In genomic region chr15:100469189-100469545, GRCm38 (mm10) we compare ENCODE assay signal across 8 mouse cellular contexts. TPM values are rescaled to one million over a fixed set of nuclear protein-coding genes. Genes with fewer than 3 reads are reported as not detected.
DNase-seq lines count a peak whose midpoint lies in the region; ATAC-seq and TF ChIP-seq lines count a peak whose summit lies in the region.

No protein-coding gene starts in this region.

- TF ChIP-seq CTCF in Patski (IDR thresholded peaks at IDR 0.05) = no peak

- H3K9ac ChIP-seq in heart, embryonic 16.5 days (ENCODE audit: low read length) = peak overlapping the region; percentile 93

- peak overlapping the region; percentile 92 for H3K4me3 ChIP-seq in heart, embryonic 16.5 days (ENCODE audit: low read length)
- H3K4me3 ChIP-seq in hindbrain, embryonic 10.5 days = peak overlapping the region; percentile 86
- H3K4me3 ChIP-seq in midbrain, embryonic 10.5 days = peak overlapping the region; percentile 91

- peak overlapping the region; percentile 93 for H3K4me2 ChIP-seq in heart, embryonic 16.5 days (ENCODE audit: low read depth, low read length)

- H3K27ac ChIP-seq in heart, embryonic 16.5 days (ENCODE audit: low read length) = peak overlapping the region; percentile 90
- peak overlapping the region; percentile 92 for H3K27ac ChIP-seq in hindbrain, embryonic 10.5 days
- H3K27ac ChIP-seq in midbrain, embryonic 10.5 days (replicated peaks) = peak overlapping the region; percentile 93

- in situ Hi-C loops in Patski (cut with MboI; ENCODE audit: low pct_unique_long_range_greater_than_20kb) = no loop called here

- no peaks in the 10 kb centered on the region for H3K9me3 ChIP-seq in heart, embryonic 16.5 days (replicated peaks; ENCODE audit: control insufficient read depth, low read length)
- no peaks in the 10 kb centered on the region; the same call in 1 of the 2 replicates for H3K9me3 ChIP-seq in hindbrain, embryonic 10.5 days
- H3K9me3 ChIP-seq in midbrain, embryonic 10.5 days (replicated peaks) = no peaks in the 10 kb centered on the region

- intact Hi-C loops in heart, postnatal 25 days (cut with DNase I) = no loop called here
- intact Hi-C loops in left cerebral cortex, postnatal 36 days (cut with DNase I) = loop anchor here (5.0 to 10.0 kb wide), 3 partner anchors 213 to 447 kb away; no protein-coding TSS in a partner anchor
- intact Hi-C loops in left cerebral cortex, postnatal 25 days (cut with DNase I) = loop anchor here (2.0 kb wide), 3 partner anchors 26 to 214 kb away; partner anchors contain the start of genes Csrnp2 and Gm5475

- H3K36me3 ChIP-seq in heart, embryonic 16.5 days (ENCODE audit: control insufficient read depth, insufficient read depth) = peaks cover 7% of the 10 kb centered on the region; the same call in 1 of the 2 replicates
- H3K36me3 ChIP-seq in hindbrain, embryonic 10.5 days = peaks cover 37% of the 10 kb centered on the region
- peaks cover 36% of the 10 kb centered on the region for H3K36me3 ChIP-seq in midbrain, embryonic 10.5 days

- under 1% methylated on average over 19 of the region's 19 CpGs for WGBS in heart, embryonic 16.5 days
- WGBS in hindbrain, embryonic 10.5 days = 1% methylated on average over 19 of the region's 19 CpGs
- under 1% methylated on average over 19 of the region's 19 CpGs for WGBS in midbrain, embryonic 10.5 days

- H3K4me1 ChIP-seq in heart, embryonic 16.5 days (ENCODE audit: control insufficient read depth, insufficient read depth, low read length) = peaks cover 15% of the 10 kb centered on the region
- H3K4me1 ChIP-seq in hindbrain, embryonic 10.5 days (replicated peaks) = peaks cover 34% of the 10 kb centered on the region
- H3K4me1 ChIP-seq in midbrain, embryonic 10.5 days = peaks cover 31% of the 10 kb centered on the region

- no peak for DNase-seq in heart, postnatal 25 days (ENCODE audit: low spot score)
- no peak for DNase-seq in Patski (ENCODE audit: low read depth, low spot score)
- no peak for DNase-seq in hindbrain, embryonic 10.5 days (ENCODE audit: low spot score)
- DNase-seq in midbrain, embryonic 10.5 days (ENCODE audit: low spot score) = no peak
- no peak for DNase-seq in left cerebral cortex, postnatal 36 days (ENCODE audit: low spot score in 2 of 2)
- DNase-seq in left cerebral cortex, postnatal 25 days (ENCODE audit: low spot score in 2 of 2) = no peak

- peak; percentile 3; the same call in 1 of the 2 replicates for ATAC-seq in heart, embryonic 16.5 days (replicated peaks; ENCODE audit: extremely low read depth, insufficient read depth, low FRiP score)
- peak; percentile 29 for ATAC-seq in Patski
- no peak for ATAC-seq in activated CD4-positive, CD25-positive, alpha-beta regulatory T cell, adult 4 months

- POLR2A ChIA-PET in Patski (lab: Charles Lee) = interaction anchor here (0.9 to 1.4 kb wide), 2 partner anchors 16 to 25 kb away, joined by 3 to 5 read pairs; no protein-coding TSS in a partner anchor

- no peaks in the 10 kb centered on the region for H3K27me3 ChIP-seq in heart, embryonic 16.5 days (ENCODE audit: control insufficient read depth, insufficient read depth, low read length)
- no peaks in the 10 kb centered on the region for H3K27me3 ChIP-seq in Patski
- H3K27me3 ChIP-seq in hindbrain, embryonic 10.5 days (ENCODE audit: insufficient read depth, poor library complexity, severe bottlenecking) = no peaks in the 10 kb centered on the region
- H3K27me3 ChIP-seq in midbrain, embryonic 10.5 days (ENCODE audit: low read depth, poor library complexity, severe bottlenecking) = no peaks in the 10 kb centered on the region

- CTCF ChIA-PET in Patski (lab: Charles Lee) = interaction anchor here (1.3 to 1.9 kb wide), 3 partner anchors 12 to 138 kb away, joined by 3 to 8 read pairs (median 3); no protein-coding TSS in a partner anchor

RNA-seq across cellular contexts. Expression of gene Letmd1, which starts 0.3 kb away (rescaled TPM):
- polyA plus RNA-seq in heart, embryonic 16.5 days (2015; fragmentation: Nextera tagmentation; extraction: Ambion mirVana) = 15.3 and 15.5 TPM in 2 replicates
- total RNA-seq in heart, postnatal 25 days (2021) = 10 to 100 TPM; 13.6 to 14.6 TPM
- 52.3 TPM for polyA plus RNA-seq in Patski (2021)
- 38.0 and 41.2 TPM in 2 replicates for polyA plus RNA-seq in hindbrain, embryonic 10.5 days (2016; fragmentation: Nextera tagmentation; extraction: Ambion mirVana)
- 44.1 and 47.3 TPM in 2 replicates for polyA plus RNA-seq in midbrain, embryonic 10.5 days (2016; fragmentation: Nextera tagmentation; extraction: Ambion mirVana)
- 10 to 100 TPM; 60.7 to 60.8 TPM for total RNA-seq in left cerebral cortex, postnatal 36 days (2021)
- total RNA-seq in left cerebral cortex, postnatal 25 days (2021) = 10 to 100 TPM; 60.7 to 63.6 TPM
- polyA plus RNA-seq in activated CD4-positive, CD25-positive, alpha-beta regulatory T cell, adult 4 months (2017; shearing (Covaris generic)) = 10 to 100 TPM; 31.4 to 33.0 TPM

RNA-seq across cellular contexts. Expression of gene Csrnp2, which starts 26.1 kb away (rescaled TPM):
- polyA plus RNA-seq in heart, embryonic 16.5 days (2015; fragmentation: Nextera tagmentation; extraction: Ambion mirVana) = 7.2 and 8.3 TPM in 2 replicates
- 1 to 10 TPM; 2.5 to 2.9 TPM for total RNA-seq in heart, postnatal 25 days (2021)
- 13.7 TPM for polyA plus RNA-seq in Patski (2021)
- 20.9 and 26.2 TPM in 2 replicates for polyA plus RNA-seq in hindbrain, embryonic 10.5 days (2016; fragmentation: Nextera tagmentation; extraction: Ambion mirVana)
- 16.7 and 22.0 TPM in 2 replicates for polyA plus RNA-seq in midbrain, embryonic 10.5 days (2016; fragmentation: Nextera tagmentation; extraction: Ambion mirVana)
- total RNA-seq in left cerebral cortex, postnatal 36 days (2021) = 10 to 100 TPM; 33.8 to 38.0 TPM
- total RNA-seq in left cerebral cortex, postnatal 25 days (2021) = 10 to 100 TPM; 36.2 to 36.8 TPM
- polyA plus RNA-seq in activated CD4-positive, CD25-positive, alpha-beta regulatory T cell, adult 4 months (2017; shearing (Covaris generic)) = 1 to 10 TPM; 1.2 to 1.8 TPM

RNA-seq across cellular contexts. Expression of gene Slc11a2, which starts 44.3 kb away (rescaled TPM):
- 15.3 and 18.6 TPM in 2 replicates for polyA plus RNA-seq in heart, embryonic 16.5 days (2015; fragmentation: Nextera tagmentation; extraction: Ambion mirVana)
- 10 to 100 TPM; 52.6 to 56.9 TPM for total RNA-seq in heart, postnatal 25 days (2021)
- polyA plus RNA-seq in Patski (2021) = 78.4 TPM
- 25.1 and 26.2 TPM in 2 replicates for polyA plus RNA-seq in hindbrain, embryonic 10.5 days (2016; fragmentation: Nextera tagmentation; extraction: Ambion mirVana)
- polyA plus RNA-seq in midbrain, embryonic 10.5 days (2016; fragmentation: Nextera tagmentation; extraction: Ambion mirVana) = 26.3 and 26.7 TPM in 2 replicates
- 10 to 100 TPM; 57.9 to 60.6 TPM for total RNA-seq in left cerebral cortex, postnatal 36 days (2021)
- total RNA-seq in left cerebral cortex, postnatal 25 days (2021) = 10 to 100 TPM; 54.1 to 63.5 TPM
- polyA plus RNA-seq in activated CD4-positive, CD25-positive, alpha-beta regulatory T cell, adult 4 months (2017; shearing (Covaris generic)) = 10 to 100 TPM; 22.8 TPM

RNA-seq across cellular contexts. Expression of gene Gm5475, which starts 47.2 kb away (rescaled TPM):
- not detected in 2 replicates for polyA plus RNA-seq in heart, embryonic 16.5 days (2015; fragmentation: Nextera tagmentation; extraction: Ambion mirVana)
- not detected for total RNA-seq in heart, postnatal 25 days (2021)
- 0.55 TPM for polyA plus RNA-seq in Patski (2021)
- not detected in 2 replicates for polyA plus RNA-seq in hindbrain, embryonic 10.5 days (2016; fragmentation: Nextera tagmentation; extraction: Ambion mirVana)
- polyA plus RNA-seq in midbrain, embryonic 10.5 days (2016; fragmentation: Nextera tagmentation; extraction: Ambion mirVana) = 0.04 TPM in 1 of 2 replicates, not detected in the other
- total RNA-seq in left cerebral cortex, postnatal 36 days (2021) = not detected
- not detected for total RNA-seq in left cerebral cortex, postnatal 25 days (2021)
- under 1 TPM in 1 of 2 experiments, not detected in 1; 0.33 TPM for polyA plus RNA-seq in activated CD4-positive, CD25-positive, alpha-beta regulatory T cell, adult 4 months (2017; shearing (Covaris generic))
